Mouse (Mus musculus) ES-E14 (cell line): Measurements from ENCODE around the gene Adgrv1. TPM values are rescaled to one million over a fixed set of nuclear protein-coding genes. Genes with fewer than 3 reads are reported as not detected.

Experiments
- DNase-seq: peaks from one replicate; pipeline ENCODE4 v3.0.0-alpha.2; 2013; ENCODE audit warnings: low read depth, low spot score
- H3K27ac ChIP-seq: 2 replicates; pipeline ENCODE4 v1.5.1; 2012; ENCODE audit warnings: low read depth, mild to moderate bottlenecking, low read length, moderate library complexity, mixed read lengths; ENCODE audit not compliant: poor library complexity, insufficient read depth, severe bottlenecking
- H3K36me3 ChIP-seq: 2 replicates; pipeline ENCODE4 v1.6.1; 2012; ENCODE audit warnings: mild to moderate bottlenecking, low read length, moderate library complexity, mixed read lengths; ENCODE audit not compliant: control insufficient read depth, poor library complexity, insufficient read depth, severe bottlenecking
- H3K4me1 ChIP-seq, 2 experiments: fragments of 150-350 bp in 1 of 2; sonication (generic) in 1 of 2; 2 replicates each; pipeline ENCODE4 v1.6.1; 2012; ENCODE audit warnings: low read length in 2 of 2, mild to moderate bottlenecking in 1 of 2, mixed read lengths in 1 of 2; ENCODE audit not compliant: control insufficient read depth in 2 of 2, insufficient read depth in 2 of 2, poor library complexity in 1 of 2
- H3K4me3 ChIP-seq, 2 experiments: fragments of 150-350 bp in 1 of 2; sonication (generic) in 1 of 2; 2 replicates each; pipeline ENCODE4 v1.5.1; 2012; ENCODE audit warnings: low read length in 2 of 2, low read depth in 1 of 2, mild to moderate bottlenecking in 1 of 2, mixed read lengths in 1 of 2; ENCODE audit not compliant: insufficient read depth in 1 of 2, poor library complexity in 1 of 2, severe bottlenecking in 1 of 2
- H3K9ac ChIP-seq: 2 replicates; pipeline ENCODE4 v1.6.1; 2012; ENCODE audit warnings: low read depth, mild to moderate bottlenecking, low read length, mixed read lengths; ENCODE audit not compliant: poor library complexity, insufficient read depth, severe bottlenecking
- H3K9me3 ChIP-seq: fragments of 150-350 bp; sonication (generic); 2 replicates; pipeline ENCODE4 v1.6.1; 2012; ENCODE audit warnings: low read depth, mild to moderate bottlenecking, low read length; ENCODE audit not compliant: control insufficient read depth, insufficient read depth
- CHD2 ChIP-seq: IDR thresholded peaks from 2 replicates; pipeline ENCODE4 v1.6.1; 2014; ENCODE audit warnings: mild to moderate bottlenecking, low read depth, low read length, inconsistent platforms
- HCFC1 ChIP-seq: IDR thresholded peaks from 2 replicates; pipeline ENCODE4 v1.6.1; 2012; ENCODE audit warnings: low read length, inconsistent platforms, borderline replicate concordance; ENCODE audit not compliant: insufficient read depth
- MAFK ChIP-seq: IDR thresholded peaks from 2 replicates; pipeline ENCODE4 v1.6.1; 2014; ENCODE audit warnings: mild to moderate bottlenecking, low read depth, low read length, inconsistent platforms; ENCODE audit not compliant: insufficient read depth
- ZC3H11A ChIP-seq: IDR thresholded peaks from 2 replicates; pipeline ENCODE4 v1.6.1; 2012; ENCODE audit warnings: low read depth, mild to moderate bottlenecking, inconsistent platforms, low read length, borderline replicate concordance
- ZNF384 ChIP-seq: IDR thresholded peaks from 2 replicates; pipeline ENCODE4 v1.6.1; 2012; ENCODE audit warnings: low read depth, low read length, inconsistent platforms
- in situ Hi-C, 2 experiments: fragments of 600-800 bp; cut with MboI; formaldehyde crosslinking; loops; one replicate each; pipeline ENCODE4 v1.15.1; 2025; ENCODE audit warnings: low sequenced_read_pairs in 2 of 2, inconsistent platforms in 1 of 2; ENCODE audit not compliant: unreplicated experiment in 2 of 2
- total RNA-seq: library from RNA; depleted of rRNA; stranded (reverse); fragments of 300-350 nt; gene quantifications from 2 replicates; pipeline ENCODE4 v1.2.3, GENCODE M21; 2012; rRNA removed

The Adgrv1 gene
- total RNA-seq: 22.0 TPM in 2 replicates

GRCm38 (mm10) chr13:81632720-81633415 is at the start of gene Adgrv1:
TSS of gene Adgrv1 (minus strand) at chr13:81633154.
- Histone ChIP-seq H3K36me3 (no peaks in the 10 kb centered on the region; the same call in 1 of the 2 replicates), H3K27ac (no peak within 1 kb of the TSS), H3K9me3 (no peaks in the 10 kb centered on the region), H3K9ac (peak within 1 kb of the TSS; percentile 70), H3K4me3 (peak within 1 kb of the TSS; percentile 66 to 74), H3K4me1 (peaks cover 2 to 3% of the 10 kb centered on the region in 2 experiments; a peak in 1 of 4 replicates)
- DNase-seq: peak; percentile 93
- in situ Hi-C loops: no loop called here
- TF ChIP-seq ZC3H11A (no peak), MAFK (no peak), ZNF384 (no peak), CHD2 (no peak), HCFC1 (no peak)

- in situ Hi-C loops: no loop called here
- Histone ChIP-seq H3K27ac (no peak overlapping the region), H3K9me3 (no peaks in the 10 kb centered on the region), H3K36me3 (peaks cover 16% of the 10 kb centered on the region), H3K4me3 (no peak overlapping the region), H3K4me1 (no peaks in the 10 kb centered on the region), H3K9ac (no peak overlapping the region)
- TF ChIP-seq ZNF384: no peak
- no peak for TF ChIP-seq HCFC1
- TF ChIP-seq ZC3H11A: no peak
- TF ChIP-seq MAFK: no peak
- TF ChIP-seq CHD2: no peak
- no peak for DNase-seq
These were observed 42.4 kb upstream of the Adgrv1 start for GRCm38 (mm10) chr13:81675333-81675732.

GRCm38 (mm10) chr13:81667713-81668112 is 34.8 kb upstream of the Adgrv1 start:
- Histone ChIP-seq H3K36me3 (peaks cover 6% of the 10 kb centered on the region; the same call in 1 of the 2 replicates), H3K9me3 (no peaks in the 10 kb centered on the region), H3K4me3 (no peak overlapping the region), H3K9ac (no peak overlapping the region), H3K27ac (no peak overlapping the region), H3K4me1 (no peaks in the 10 kb centered on the region)
- in situ Hi-C loops: no loop called here
- DNase-seq: no peak
- TF ChIP-seq ZNF384: no peak
- no peak for TF ChIP-seq HCFC1

GRCm38 (mm10) chr13:81664331-81664698 is 31.4 kb upstream of the Adgrv1 start:
- TF ChIP-seq HCFC1 (no peak), ZNF384 (no peak), MAFK (no peak), ZC3H11A (no peak), CHD2 (no peak)
- H3K9ac ChIP-seq: no peak overlapping the region
- peaks cover 5% of the 10 kb centered on the region for H3K36me3 ChIP-seq

More at GRCm38 (mm10) chr13:81664331-81664698, 31.4 kb upstream of the Adgrv1 start:
- H3K27ac ChIP-seq: no peak overlapping the region
- H3K9me3 ChIP-seq: no peaks in the 10 kb centered on the region
- in situ Hi-C loops: no loop called here
- no peaks in the 10 kb centered on the region for H3K4me1 ChIP-seq
- no peak for DNase-seq
- H3K4me3 ChIP-seq: no peak overlapping the region
